Mouse (Mus musculus): ENCODE measurements around the gene Klrb1c. TPM values are rescaled to one million over a fixed set of nuclear protein-coding genes. Genes with fewer than 3 reads are reported as not detected.
"Not testable (repeated sequence)": the region's sequence is repeated elsewhere in the genome, so short reads cannot be mapped to it uniquely, and the experiment has no call there.

Klrb1c gene
- polyA plus RNA-seq, 1 experiment from 2014 or later: not detected

GRCm38 (mm10) chr6:128762892-128763670 lies 25.9 kb downstream of the Klrb1c start:
- 66% methylated on average over 9 of the region's 10 CpGs for WGBS
- H3K9me3 ChIP-seq (ENCODE audit: control insufficient read depth, low read length); H3K27me3 ChIP-seq (ENCODE audit: control insufficient read depth, insufficient read depth, low read length); H3K4me1 ChIP-seq (ENCODE audit: control insufficient read depth, insufficient read depth, low read length); H3K9ac ChIP-seq (ENCODE audit: low read depth, low read length); H3K36me3 ChIP-seq (ENCODE audit: control insufficient read depth, insufficient read depth, low read length); ATAC-seq (ENCODE audit: low FRiP score, low TSS enrichment); H3K27ac ChIP-seq (ENCODE audit: low read depth, low read length): not testable (repeated sequence)
- peak overlapping the region; percentile 61 for H3K4me2 ChIP-seq (replicated peaks; ENCODE audit: low read depth, low read length)
- peak overlapping the region; percentile 57 for H3K4me3 ChIP-seq (ENCODE audit: low read length)

- H3K9ac ChIP-seq (ENCODE audit: low read depth, low read length): no peak overlapping the region
Observed at GRCm38 (mm10) chr6:128761144-128761540, 27.9 kb downstream of the Klrb1c start.

GRCm38 (mm10) chr6:128760416-128761143 lies 28.4 kb downstream of the Klrb1c start:
- under 1% methylated on average over 44 of the region's 44 CpGs for WGBS
- H3K4me1 ChIP-seq (ENCODE audit: control insufficient read depth, insufficient read depth, low read length); H3K27me3 ChIP-seq (ENCODE audit: control insufficient read depth, insufficient read depth, low read length); H3K36me3 ChIP-seq (ENCODE audit: control insufficient read depth, insufficient read depth, low read length); H3K9me3 ChIP-seq (ENCODE audit: control insufficient read depth, low read length): not testable (repeated sequence)
- Histone ChIP-seq H3K27ac (ENCODE audit: low read depth, low read length) (peak overlapping the region; percentile 75), H3K4me3 (ENCODE audit: low read length) (peak overlapping the region; percentile 66), H3K4me2 (replicated peaks; ENCODE audit: low read depth, low read length) (peak overlapping the region; percentile 38), H3K9ac (ENCODE audit: low read depth, low read length) (peak overlapping the region; percentile 63)
- peak; percentile 74 for ATAC-seq (ENCODE audit: low FRiP score, low TSS enrichment)

More at GRCm38 (mm10) chr6:128761144-128761540, 27.9 kb downstream of the Klrb1c start:
- Histone ChIP-seq H3K4me2 (replicated peaks; ENCODE audit: low read depth, low read length) (peak overlapping the region; percentile 38), H3K27ac (ENCODE audit: low read depth, low read length) (no peak overlapping the region), H3K4me1 (ENCODE audit: control insufficient read depth, insufficient read depth, low read length) (peaks cover 2% of the 10 kb centered on the region; the same call in 1 of the 2 replicates), H3K36me3 (ENCODE audit: control insufficient read depth, insufficient read depth, low read length) (no peaks in the 10 kb centered on the region), H3K9me3 (ENCODE audit: control insufficient read depth, low read length) (no peaks in the 10 kb centered on the region), H3K27me3 (ENCODE audit: control insufficient read depth, insufficient read depth, low read length) (no peaks in the 10 kb centered on the region), H3K4me3 (ENCODE audit: low read length) (peak overlapping the region; percentile 66)
- no peak for ATAC-seq (ENCODE audit: low FRiP score, low TSS enrichment)
- 40% methylated on average over 5 of the region's 5 CpGs for WGBS

GRCm38 (mm10) chr6:128760016-128760415 lies 29.0 kb downstream of the Klrb1c start:
- under 1% methylated on average over 22 of the region's 22 CpGs for WGBS
- not testable (repeated sequence) for H3K27me3 ChIP-seq (ENCODE audit: control insufficient read depth, insufficient read depth, low read length); H3K4me1 ChIP-seq (ENCODE audit: control insufficient read depth, insufficient read depth, low read length); H3K36me3 ChIP-seq (ENCODE audit: control insufficient read depth, insufficient read depth, low read length); H3K9me3 ChIP-seq (ENCODE audit: control insufficient read depth, low read length)
- H3K4me2 ChIP-seq (replicated peaks; ENCODE audit: low read depth, low read length): peak overlapping the region; percentile 21; the same call in 1 of the 2 replicates
- ATAC-seq (ENCODE audit: low FRiP score, low TSS enrichment): peak; percentile 40
- peak overlapping the region; percentile 75 for H3K27ac ChIP-seq (ENCODE audit: low read depth, low read length)
- H3K4me3 ChIP-seq (ENCODE audit: low read length): peak overlapping the region; percentile 66
- H3K9ac ChIP-seq (ENCODE audit: low read depth, low read length): peak overlapping the region; percentile 63

DNA sequence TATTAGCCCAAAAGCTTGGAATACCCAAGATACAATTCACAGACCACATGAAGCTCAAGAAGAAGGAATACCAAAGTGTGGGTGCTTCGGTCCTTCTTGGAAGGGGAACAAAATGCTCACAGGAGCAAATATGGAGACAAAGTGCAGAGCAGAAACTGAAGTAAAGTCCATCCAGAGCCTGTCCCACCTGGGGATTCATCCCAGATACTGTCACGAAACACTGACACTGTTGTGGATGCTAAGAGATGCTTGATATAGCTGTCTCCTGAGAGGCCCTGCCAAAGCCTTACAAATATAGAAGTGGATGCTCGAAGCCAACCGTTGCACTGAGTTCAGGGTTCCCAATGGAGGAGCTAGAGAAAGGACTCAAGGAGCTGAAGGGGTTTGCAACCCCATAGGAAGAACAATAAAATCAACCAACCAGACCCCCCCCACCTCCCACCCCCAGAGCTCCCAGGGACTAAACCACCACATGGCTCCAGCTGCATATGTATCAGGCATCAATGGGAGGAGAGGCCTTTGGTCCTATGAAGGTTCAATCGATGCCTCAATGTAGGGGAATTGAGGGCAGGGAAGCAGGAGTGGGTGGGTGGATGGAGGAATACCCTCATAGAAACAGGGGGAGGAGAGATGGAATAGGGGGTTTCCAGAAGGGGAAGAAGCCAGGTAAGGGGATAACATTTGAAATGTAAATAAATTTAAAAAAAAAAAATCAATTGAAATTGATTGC lies 29.6 kb downstream of the Klrb1c start:
- no peak for ATAC-seq (ENCODE audit: low FRiP score, low TSS enrichment)

GRCm38 (mm10) chr6:128755402-128755763 lies 33.6 kb downstream of the Klrb1c start:
- H3K9ac ChIP-seq (ENCODE audit: low read depth, low read length); H3K27me3 ChIP-seq (ENCODE audit: control insufficient read depth, insufficient read depth, low read length); H3K4me3 ChIP-seq (ENCODE audit: low read length); H3K36me3 ChIP-seq (ENCODE audit: control insufficient read depth, insufficient read depth, low read length); H3K27ac ChIP-seq (ENCODE audit: low read depth, low read length); H3K4me1 ChIP-seq (ENCODE audit: control insufficient read depth, insufficient read depth, low read length); H3K4me2 ChIP-seq (replicated peaks; ENCODE audit: low read depth, low read length); ATAC-seq (ENCODE audit: low FRiP score, low TSS enrichment); H3K9me3 ChIP-seq (ENCODE audit: control insufficient read depth, low read length): not testable (repeated sequence)
- 36% methylated on average over 4 of the region's 4 CpGs for WGBS

More for the DNA sequence above, 29.6 kb downstream of the Klrb1c start:
- 85% methylated on average over 5 of the region's 5 CpGs for WGBS
- Histone ChIP-seq H3K27me3 (ENCODE audit: control insufficient read depth, insufficient read depth, low read length) (no peaks in the 10 kb centered on the region), H3K27ac (ENCODE audit: low read depth, low read length) (no peak overlapping the region), H3K4me3 (ENCODE audit: low read length) (peak overlapping the region; percentile 66; the same call in 1 of the 2 replicates), H3K4me1 (ENCODE audit: control insufficient read depth, insufficient read depth, low read length) (peaks cover 2% of the 10 kb centered on the region; the same call in 1 of the 2 replicates), H3K9me3 (ENCODE audit: control insufficient read depth, low read length) (no peaks in the 10 kb centered on the region), H3K36me3 (ENCODE audit: control insufficient read depth, insufficient read depth, low read length) (no peaks in the 10 kb centered on the region), H3K9ac (ENCODE audit: low read depth, low read length) (no peak overlapping the region), H3K4me2 (replicated peaks; ENCODE audit: low read depth, low read length) (no peak overlapping the region)

DNA sequence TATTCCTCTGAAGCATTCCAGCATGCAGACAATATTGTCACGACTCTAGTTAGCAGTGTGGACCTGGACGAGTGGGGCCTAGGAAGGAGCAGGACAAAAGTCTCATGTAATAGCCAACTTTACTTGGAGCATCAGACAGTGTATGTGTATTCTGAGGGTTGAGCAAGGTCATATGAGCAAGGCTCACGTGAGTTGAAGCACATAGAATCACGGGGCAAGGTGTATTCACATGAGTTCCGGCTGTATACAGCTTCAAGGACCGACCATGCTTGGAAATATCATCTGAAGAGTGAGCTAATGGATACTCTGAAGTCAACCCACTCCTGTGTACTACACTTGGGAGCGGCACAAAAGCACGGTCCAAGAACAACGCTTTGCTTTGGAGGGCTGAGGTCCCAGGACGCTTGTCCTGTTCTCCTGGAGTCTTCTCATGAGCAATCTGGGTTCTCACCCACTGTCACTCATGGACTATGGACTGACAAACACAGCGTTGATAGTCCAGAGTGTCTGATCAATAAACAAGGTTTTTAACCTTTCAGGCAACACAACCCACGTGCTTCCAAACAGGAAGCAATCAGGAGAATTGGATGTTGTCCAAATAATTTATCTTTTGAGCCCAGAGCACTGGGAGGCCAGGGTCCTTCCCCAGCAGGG lies 34.1 kb downstream of the Klrb1c start:
- not testable (repeated sequence) for H3K4me3 ChIP-seq (ENCODE audit: low read length); ATAC-seq (ENCODE audit: low FRiP score, low TSS enrichment); H3K9me3 ChIP-seq (ENCODE audit: control insufficient read depth, low read length); H3K27me3 ChIP-seq (ENCODE audit: control insufficient read depth, insufficient read depth, low read length); H3K36me3 ChIP-seq (ENCODE audit: control insufficient read depth, insufficient read depth, low read length); H3K9ac ChIP-seq (ENCODE audit: low read depth, low read length); H3K4me1 ChIP-seq (ENCODE audit: control insufficient read depth, insufficient read depth, low read length); H3K4me2 ChIP-seq (replicated peaks; ENCODE audit: low read depth, low read length); H3K27ac ChIP-seq (ENCODE audit: low read depth, low read length)
- 74% methylated on average over 12 of the region's 12 CpGs for WGBS

DNA sequence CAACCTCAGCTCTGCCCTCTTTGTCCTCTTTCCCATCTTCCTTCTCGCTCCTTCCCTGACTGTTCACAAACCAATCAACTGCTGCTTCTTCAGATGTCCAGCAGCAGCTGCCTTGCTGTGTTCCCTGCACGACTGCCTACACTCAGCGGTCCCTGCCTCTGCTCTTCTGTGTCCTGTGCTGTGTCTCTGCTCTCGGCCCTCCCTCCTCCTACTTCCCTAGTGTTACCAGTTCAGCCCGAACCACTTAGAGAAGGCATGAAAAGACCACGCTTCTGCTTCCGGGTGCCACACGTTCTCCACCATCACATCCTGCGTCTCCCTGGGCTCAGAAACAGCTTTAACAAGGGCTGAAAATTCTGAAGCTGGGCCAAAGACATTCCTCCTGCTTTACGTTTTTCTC lies 34.8 kb downstream of the Klrb1c start:
- H3K4me2 ChIP-seq (replicated peaks; ENCODE audit: low read depth, low read length); H3K4me3 ChIP-seq (ENCODE audit: low read length); H3K27ac ChIP-seq (ENCODE audit: low read depth, low read length); H3K36me3 ChIP-seq (ENCODE audit: control insufficient read depth, insufficient read depth, low read length); H3K27me3 ChIP-seq (ENCODE audit: control insufficient read depth, insufficient read depth, low read length); H3K9ac ChIP-seq (ENCODE audit: low read depth, low read length); H3K4me1 ChIP-seq (ENCODE audit: control insufficient read depth, insufficient read depth, low read length); H3K9me3 ChIP-seq (ENCODE audit: control insufficient read depth, low read length): not testable (repeated sequence)
- WGBS: 42% methylated on average over 10 of the region's 10 CpGs
- peak; percentile 75 for ATAC-seq (ENCODE audit: low FRiP score, low TSS enrichment)

Data from kidney, embryonic 14.5 days (tissue).